Mouse (Mus musculus) hindbrain, embryonic 15.5 days (tissue): Measurements from ENCODE around the gene Slc39a11. TPM values are rescaled to one million over a fixed set of nuclear protein-coding genes. Genes with fewer than 3 reads are reported as not detected.
A peak's percentile ranks its signal among the peaks of the same experiment; 100 is the strongest.

Source experiments
- ATAC-seq: fragments of 200-750 bp; cut with Nextera tagmentation; 2 replicates; pipeline ENCODE4 v1.8.0; 2017; ENCODE audit warnings: low read depth, moderate number of reproducible peaks, moderate TSS enrichment; ENCODE audit not compliant: low FRiP score
- H3K27ac ChIP-seq: fragments of 300-500 bp; sonication (generic); replicated peaks from 2 replicates; pipeline ENCODE4 v1.5.1; 2015; ENCODE audit warnings: mild to moderate bottlenecking, inconsistent platforms
- H3K27me3 ChIP-seq: fragments of 300-500 bp; sonication (generic); 2 replicates; pipeline ENCODE4 v1.6.1; 2015; ENCODE audit warnings: control low read depth, inconsistent platforms
- H3K36me3 ChIP-seq: fragments of 300-500 bp; sonication (generic); 2 replicates; pipeline ENCODE4 v1.6.1; 2015; ENCODE audit warnings: control low read depth, inconsistent platforms
- H3K4me1 ChIP-seq: fragments of 300-500 bp; sonication (generic); replicated peaks from 2 replicates; pipeline ENCODE4 v1.6.1; 2015; ENCODE audit warnings: control low read depth, inconsistent platforms
- H3K4me2 ChIP-seq: fragments of 300-500 bp; sonication (generic); 2 replicates; pipeline ENCODE4 v1.6.1; 2015; ENCODE audit warnings: moderate library complexity, mild to moderate bottlenecking, inconsistent platforms
- H3K4me3 ChIP-seq: fragments of 300-500 bp; sonication (generic); 2 replicates; pipeline ENCODE4 v1.5.1; 2015; ENCODE audit warnings: mild to moderate bottlenecking, inconsistent platforms
- H3K9ac ChIP-seq: fragments of 300-500 bp; sonication (generic); 2 replicates; pipeline ENCODE4 v1.6.1; 2015; ENCODE audit warnings: inconsistent platforms
- H3K9me3 ChIP-seq: fragments of 300-500 bp; sonication (generic); 2 replicates; pipeline ENCODE4 v1.6.1; 2016; ENCODE audit warnings: control low read depth, inconsistent platforms
- WGBS: fragments of 180-500 bp; shearing (Covaris S2); methylation state at CpG from one replicate; pipeline ENCODE4 v1.1.7; 2015; 5-methylcytosine and 5-hydroxymethylcytosine counted together
- polyA plus RNA-seq: library from polyadenylated mRNA; unstranded; fragments of >200 nt; fragmentation: Nextera tagmentation; extraction: Ambion mirVana; gene quantifications from 2 replicates; pipeline ENCODE4 v1.2.1, GENCODE M21; 2015

The Slc39a11 gene
- polyA plus RNA-seq, 1 experiment from 2014 or later, result 34.2 TPM

DNA sequence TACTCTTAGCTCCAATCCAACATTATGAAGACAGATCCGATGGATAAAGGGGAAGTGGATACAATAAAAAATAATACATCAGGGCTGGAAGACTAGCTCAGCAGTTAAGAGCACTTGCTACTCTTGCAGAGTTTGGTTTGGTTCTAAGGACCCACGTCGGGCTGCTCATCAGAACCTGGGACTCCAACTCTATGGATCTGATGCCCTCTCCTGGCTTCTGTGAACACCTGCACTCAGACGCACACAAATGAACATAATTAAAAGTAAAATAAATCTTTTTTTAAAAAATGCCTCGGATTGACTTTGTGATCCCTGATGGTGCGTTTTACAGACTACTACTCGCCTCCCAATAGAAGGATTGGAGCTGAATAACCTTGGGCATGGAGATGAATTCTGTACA lies 19.2 kb downstream of the Slc39a11 start:
- Histone ChIP-seq H3K4me2 (no peak overlapping the region), H3K9me3 (no peaks in the 10 kb centered on the region), H3K4me1 (no peaks in the 10 kb centered on the region), H3K27me3 (no peaks in the 10 kb centered on the region), H3K36me3 (no peaks in the 10 kb centered on the region), H3K27ac (no peak overlapping the region), H3K9ac (no peak overlapping the region), H3K4me3 (no peak overlapping the region)
- WGBS, result 64% methylated on average over 7 of the region's 7 CpGs
- ATAC-seq, result no peak

DNA sequence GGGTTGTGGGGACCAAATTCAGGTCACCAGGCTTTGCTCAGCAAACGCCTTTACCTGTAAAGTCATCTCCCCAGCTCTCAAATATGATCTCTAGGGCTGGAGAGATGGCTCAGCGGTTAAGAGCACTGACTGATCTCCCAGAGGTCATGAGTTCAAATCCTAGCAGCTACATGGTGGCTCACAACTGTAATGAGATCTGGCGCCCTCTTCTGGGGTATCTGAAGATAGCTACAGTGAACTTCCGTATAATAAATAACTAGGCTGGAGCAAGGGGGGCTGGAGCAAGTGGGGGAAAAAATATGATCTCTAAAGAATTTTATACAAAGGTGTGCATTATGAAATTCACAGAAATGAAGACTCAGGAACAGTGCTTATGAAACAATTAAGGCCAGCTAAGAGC lies 22.1 kb downstream of the Slc39a11 start:
- 50% methylated on average over 4 of the region's 4 CpGs for WGBS
- Histone ChIP-seq H3K9me3 (no peaks in the 10 kb centered on the region), H3K9ac (no peak overlapping the region), H3K36me3 (peaks cover 7% of the 10 kb centered on the region; the same call in 1 of the 2 replicates), H3K4me2 (no peak overlapping the region), H3K27me3 (no peaks in the 10 kb centered on the region), H3K4me3 (no peak overlapping the region), H3K27ac (no peak overlapping the region), H3K4me1 (no peaks in the 10 kb centered on the region)
- no peak for ATAC-seq

DNA sequence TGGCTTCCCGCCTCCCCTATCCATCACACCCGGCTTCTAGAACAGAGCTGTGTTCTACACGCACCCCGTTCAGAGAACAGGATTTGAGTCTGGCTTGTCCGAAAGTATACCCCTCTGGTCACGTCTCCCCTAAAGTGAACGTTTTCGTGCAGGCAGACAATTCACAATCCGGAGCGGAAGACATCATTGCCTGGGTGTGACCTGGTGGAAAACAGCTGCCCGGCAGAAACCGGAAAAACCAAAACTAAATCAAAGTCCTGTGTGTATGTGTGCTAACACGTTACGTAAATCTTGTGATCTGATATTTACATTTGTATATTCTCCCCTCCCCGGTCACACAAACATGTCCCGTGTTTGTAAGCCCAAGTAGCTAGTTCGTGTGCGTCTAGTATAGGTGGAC lies 24.4 kb downstream of the Slc39a11 start:
- ATAC-seq, result no peak
- 94% methylated on average over 18 of the region's 18 CpGs for WGBS
- H3K9me3 ChIP-seq, result no peaks in the 10 kb centered on the region

DNA sequence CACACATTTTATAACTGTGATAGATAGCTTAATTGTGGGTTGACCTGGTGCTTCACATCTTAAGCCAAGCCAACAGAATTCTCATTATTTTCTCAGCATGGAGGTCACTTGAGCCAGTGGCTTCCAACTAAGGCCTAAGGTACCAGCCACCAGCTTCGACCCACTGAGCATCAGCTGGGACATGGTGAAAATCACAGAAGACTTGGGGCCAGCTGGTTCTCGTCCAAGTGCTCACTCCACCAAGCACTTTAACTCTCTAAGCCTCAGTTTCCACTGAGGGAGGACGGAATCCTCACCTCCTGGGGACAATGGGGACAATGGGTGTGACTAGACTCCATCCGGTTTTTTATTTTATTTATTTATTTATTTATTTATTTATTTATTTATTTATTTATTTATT lies 27.9 kb downstream of the Slc39a11 start:
- 80% methylated on average over 4 of the region's 4 CpGs for WGBS
- no peak for ATAC-seq
- Histone ChIP-seq H3K4me3 (no peak overlapping the region), H3K9ac (no peak overlapping the region), H3K4me1 (peaks cover 31% of the 10 kb centered on the region), H3K36me3 (peaks cover 7% of the 10 kb centered on the region; the same call in 1 of the 2 replicates), H3K27ac (no peak overlapping the region), H3K9me3 (no peaks in the 10 kb centered on the region), H3K4me2 (no peak overlapping the region), H3K27me3 (no peaks in the 10 kb centered on the region)

More for the DNA sequence above, 24.4 kb downstream of the Slc39a11 start:
- Histone ChIP-seq H3K36me3 (peaks cover 7% of the 10 kb centered on the region; the same call in 1 of the 2 replicates), H3K27me3 (no peaks in the 10 kb centered on the region), H3K4me1 (peaks cover 7% of the 10 kb centered on the region), H3K27ac (no peak overlapping the region), H3K9ac (no peak overlapping the region), H3K4me2 (no peak overlapping the region), H3K4me3 (no peak overlapping the region)

DNA sequence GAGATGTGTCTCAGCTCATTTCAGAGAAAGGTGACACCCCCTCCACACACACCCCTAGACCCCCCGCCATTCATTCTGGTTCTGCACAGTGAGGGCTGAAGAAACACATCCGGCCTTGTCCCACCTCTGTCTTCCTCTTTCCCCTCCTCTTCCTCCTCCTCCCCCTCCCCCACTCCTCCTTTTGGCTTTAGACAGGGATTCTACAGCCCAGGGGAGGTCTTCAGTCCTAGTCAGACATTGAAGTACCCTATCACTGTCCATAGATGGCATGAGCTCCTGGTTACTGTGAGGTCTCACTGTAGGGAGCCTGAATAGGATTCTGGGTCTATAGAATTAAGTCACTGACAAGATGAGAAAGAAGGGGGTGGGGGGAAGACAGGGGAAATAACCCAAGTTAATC lies 28.9 kb downstream of the Slc39a11 start:
- no peaks in the 10 kb centered on the region for H3K9me3 ChIP-seq
- H3K4me1 ChIP-seq, result peaks cover 31% of the 10 kb centered on the region
- 47% methylated on average over 2 of the region's 2 CpGs for WGBS
- H3K27me3 ChIP-seq, result no peaks in the 10 kb centered on the region
- H3K9ac ChIP-seq, result no peak overlapping the region
- H3K27ac ChIP-seq, result no peak overlapping the region
- H3K4me3 ChIP-seq, result peak overlapping the region; percentile 58
- peak overlapping the region; percentile 98 for H3K4me2 ChIP-seq
- no peak for ATAC-seq
- H3K36me3 ChIP-seq, result peaks cover 7% of the 10 kb centered on the region; the same call in 1 of the 2 replicates

DNA sequence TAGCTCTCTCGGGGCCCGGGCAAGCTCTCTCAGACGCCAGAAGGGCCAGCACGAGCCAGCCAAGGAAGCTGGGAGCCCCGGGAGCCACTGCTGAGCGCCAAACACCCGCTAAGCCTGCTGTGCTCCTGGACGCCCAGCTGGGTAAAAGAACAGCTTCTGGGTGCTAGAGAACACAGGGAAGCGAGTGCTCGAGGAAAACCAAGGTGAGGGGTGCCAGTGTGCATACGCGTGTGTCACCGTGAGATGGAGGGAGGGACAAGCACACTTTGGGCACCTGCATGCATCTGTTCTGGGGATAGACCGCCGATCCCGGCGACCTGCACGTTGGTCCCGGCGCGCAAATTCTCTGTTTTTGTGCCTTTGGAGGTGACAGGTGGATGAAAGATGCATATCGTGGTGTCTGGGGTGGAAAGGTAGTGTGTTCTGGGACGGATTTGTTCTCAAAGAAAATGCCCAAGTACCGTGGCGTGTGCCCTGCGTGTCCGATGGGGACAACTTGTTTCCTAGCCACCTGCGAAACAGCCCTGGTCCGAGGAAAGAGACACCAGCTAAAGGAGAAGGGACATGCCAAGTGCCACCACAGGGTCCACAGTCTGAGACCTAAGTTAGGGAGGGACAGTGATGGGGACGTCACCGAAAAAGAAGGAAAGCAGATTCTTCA lies 30.3 kb downstream of the Slc39a11 start:
- peak overlapping the region; percentile 64 for H3K9ac ChIP-seq
- no peaks in the 10 kb centered on the region for H3K27me3 ChIP-seq
- H3K9me3 ChIP-seq, result no peaks in the 10 kb centered on the region
- peak overlapping the region; percentile 58 for H3K4me3 ChIP-seq
- peak; percentile 13 for ATAC-seq
- 2% methylated on average over 31 of the region's 31 CpGs for WGBS
- peaks cover 31% of the 10 kb centered on the region for H3K4me1 ChIP-seq
- peak overlapping the region; percentile 42; the same call in 1 of the 2 replicates for H3K27ac ChIP-seq
- peak overlapping the region; percentile 98 for H3K4me2 ChIP-seq
- H3K36me3 ChIP-seq, result no peaks in the 10 kb centered on the region

DNA sequence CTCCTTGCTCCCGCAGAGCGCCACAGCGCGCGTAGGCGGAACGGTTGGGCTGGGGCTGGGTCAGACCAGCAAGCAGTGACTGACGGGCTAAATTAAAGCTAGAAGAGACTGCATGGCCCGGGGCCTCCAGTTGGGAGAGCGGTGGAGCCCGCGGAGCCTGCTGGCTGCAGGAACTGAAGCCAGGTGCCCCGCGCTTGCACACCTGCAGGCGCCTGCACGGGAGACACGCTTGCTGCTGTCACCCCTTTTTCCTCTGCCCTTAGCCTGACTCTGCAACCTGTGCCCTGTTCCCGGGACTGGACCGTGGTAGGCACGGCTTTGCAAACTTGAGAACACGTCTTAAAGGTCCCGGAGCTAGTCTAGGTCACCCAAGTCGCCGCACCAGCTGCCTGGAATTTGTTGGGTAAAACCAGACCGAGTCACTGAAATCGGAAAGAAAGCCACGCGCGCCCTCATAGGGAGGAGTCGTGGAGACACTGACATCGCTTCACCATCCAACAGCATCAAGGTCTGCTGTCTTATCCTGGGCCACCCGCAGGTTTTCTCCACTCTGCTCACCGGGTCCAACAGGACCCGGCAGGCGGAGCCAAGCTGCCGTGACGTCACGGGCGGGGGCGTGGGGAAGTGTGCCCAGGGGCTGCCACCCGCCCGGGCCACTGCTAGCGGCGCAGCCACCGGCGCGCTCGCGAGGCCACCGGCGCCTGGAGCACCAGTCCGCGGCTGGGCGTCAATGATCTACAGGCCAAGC lies 31.0 kb downstream of the Slc39a11 start, which contains the start of gene Sstr2:
Sstr2 (plus strand) TSS at position 671 of the 748 bp plus-strand sequence.
- Histone ChIP-seq H3K4me1 (peaks cover 31% of the 10 kb centered on the region), H3K9me3 (no peaks in the 10 kb centered on the region), H3K27me3 (no peaks in the 10 kb centered on the region), H3K4me3 (peak within 1 kb of the TSS; percentile 58), H3K4me2 (peak within 1 kb of the TSS; percentile 98), H3K27ac (peak within 1 kb of the TSS; percentile 42), H3K36me3 (no peaks in the 10 kb centered on the region), H3K9ac (peak within 1 kb of the TSS; percentile 64)
- peak; percentile 80 for ATAC-seq
- 0% methylated on average over 52 of the region's 54 CpGs for WGBS

DNA sequence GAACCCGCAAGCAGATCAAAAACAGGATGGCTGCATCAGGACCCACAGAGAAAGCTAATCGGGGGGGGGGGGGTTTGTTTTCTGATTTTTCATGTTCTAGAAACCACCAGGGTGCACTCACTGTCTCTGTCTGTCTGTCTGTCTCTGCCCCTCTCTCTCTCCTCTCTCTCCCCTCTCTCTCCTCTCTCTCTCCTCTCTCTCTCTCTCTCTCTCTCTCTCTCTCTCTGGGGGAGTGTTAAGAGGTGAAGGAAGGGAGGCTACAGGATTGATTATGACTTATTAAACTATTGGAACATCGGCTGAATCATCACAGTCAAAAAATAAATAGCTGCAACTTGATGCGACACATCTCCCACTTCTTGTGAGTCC lies 31.6 kb downstream of the Slc39a11 start:
- Histone ChIP-seq H3K27me3 (no peaks in the 10 kb centered on the region), H3K4me1 (peaks cover 31% of the 10 kb centered on the region), H3K4me3 (peak overlapping the region; percentile 58), H3K4me2 (peak overlapping the region; percentile 98), H3K36me3 (no peaks in the 10 kb centered on the region), H3K9ac (no peak overlapping the region), H3K27ac (no peak overlapping the region), H3K9me3 (no peaks in the 10 kb centered on the region)
- 19% methylated on average over 4 of the region's 4 CpGs for WGBS
- ATAC-seq, result no peak

DNA sequence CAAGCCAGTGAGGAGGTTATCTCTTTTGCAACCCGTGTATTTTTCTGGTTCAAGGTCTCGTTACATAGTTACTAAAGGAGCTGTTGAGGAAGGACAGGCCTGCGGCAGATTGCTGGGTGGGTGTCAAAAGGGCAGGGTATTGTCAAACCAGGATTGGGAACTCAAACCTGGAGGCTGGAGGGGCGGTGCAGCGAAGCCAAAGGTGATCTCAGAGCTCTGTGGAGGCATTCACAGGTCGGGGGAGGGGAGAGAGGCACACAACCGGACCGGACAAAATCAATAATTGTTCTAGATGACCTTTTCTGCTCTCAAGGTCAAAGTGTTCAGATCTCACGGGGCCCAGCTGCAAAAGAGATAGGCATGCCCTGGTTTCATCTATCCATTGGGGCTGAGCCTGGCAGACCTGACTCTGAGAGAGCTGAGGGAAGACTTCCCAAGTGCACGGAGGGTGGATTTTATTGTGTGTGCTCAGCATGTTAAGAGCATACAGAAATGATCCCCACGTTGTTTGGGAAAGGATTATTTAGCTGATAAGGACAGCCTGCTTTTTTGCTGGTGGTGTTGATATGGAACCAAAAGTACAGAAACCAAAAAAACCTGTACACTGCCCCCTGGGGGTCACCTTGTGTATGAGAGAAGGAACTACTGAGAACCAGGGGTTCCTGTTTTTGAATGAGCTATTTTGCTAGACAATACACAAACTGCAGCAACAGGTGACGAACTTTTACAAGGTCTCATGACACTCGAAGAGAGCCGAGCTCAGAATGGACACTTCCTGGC lies 32.6 kb downstream of the Slc39a11 start:
- no peaks in the 10 kb centered on the region for H3K36me3 ChIP-seq
- no peak overlapping the region for H3K27ac ChIP-seq
- H3K4me1 ChIP-seq, result peaks cover 32% of the 10 kb centered on the region
- H3K9me3 ChIP-seq, result no peaks in the 10 kb centered on the region
- WGBS, result 39% methylated on average over 14 of the region's 14 CpGs
- H3K27me3 ChIP-seq, result no peaks in the 10 kb centered on the region
- no peak for ATAC-seq
- no peak overlapping the region for H3K4me2 ChIP-seq
- no peak overlapping the region for H3K4me3 ChIP-seq
- no peak overlapping the region for H3K9ac ChIP-seq

DNA sequence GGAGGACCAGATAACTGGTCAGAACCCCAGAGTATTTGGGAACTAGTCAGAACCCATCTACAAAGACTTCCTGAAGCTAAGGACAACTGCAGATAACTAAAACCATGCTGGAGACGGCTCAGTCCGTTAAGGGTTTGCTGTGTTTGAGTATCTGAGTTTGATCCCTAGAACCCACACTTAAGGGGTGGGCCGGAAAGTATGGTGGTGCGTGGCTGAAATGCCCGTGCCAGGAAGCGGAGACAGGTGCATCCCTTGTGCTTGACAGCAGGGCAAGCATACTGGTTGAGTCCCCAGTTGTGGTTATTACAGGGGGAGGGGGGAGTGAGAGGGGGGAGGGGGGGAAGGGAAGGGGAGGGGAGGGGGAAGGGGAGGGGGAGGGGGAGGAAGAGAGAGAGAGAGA lies 35.4 kb downstream of the Slc39a11 start:
- 81% methylated on average over 6 of the region's 6 CpGs for WGBS
- Histone ChIP-seq H3K9ac (no peak overlapping the region), H3K4me3 (no peak overlapping the region), H3K36me3 (no peaks in the 10 kb centered on the region), H3K4me1 (peaks cover 24% of the 10 kb centered on the region), H3K4me2 (no peak overlapping the region), H3K27ac (no peak overlapping the region), H3K27me3 (no peaks in the 10 kb centered on the region), H3K9me3 (no peaks in the 10 kb centered on the region)
- ATAC-seq, result no peak

DNA sequence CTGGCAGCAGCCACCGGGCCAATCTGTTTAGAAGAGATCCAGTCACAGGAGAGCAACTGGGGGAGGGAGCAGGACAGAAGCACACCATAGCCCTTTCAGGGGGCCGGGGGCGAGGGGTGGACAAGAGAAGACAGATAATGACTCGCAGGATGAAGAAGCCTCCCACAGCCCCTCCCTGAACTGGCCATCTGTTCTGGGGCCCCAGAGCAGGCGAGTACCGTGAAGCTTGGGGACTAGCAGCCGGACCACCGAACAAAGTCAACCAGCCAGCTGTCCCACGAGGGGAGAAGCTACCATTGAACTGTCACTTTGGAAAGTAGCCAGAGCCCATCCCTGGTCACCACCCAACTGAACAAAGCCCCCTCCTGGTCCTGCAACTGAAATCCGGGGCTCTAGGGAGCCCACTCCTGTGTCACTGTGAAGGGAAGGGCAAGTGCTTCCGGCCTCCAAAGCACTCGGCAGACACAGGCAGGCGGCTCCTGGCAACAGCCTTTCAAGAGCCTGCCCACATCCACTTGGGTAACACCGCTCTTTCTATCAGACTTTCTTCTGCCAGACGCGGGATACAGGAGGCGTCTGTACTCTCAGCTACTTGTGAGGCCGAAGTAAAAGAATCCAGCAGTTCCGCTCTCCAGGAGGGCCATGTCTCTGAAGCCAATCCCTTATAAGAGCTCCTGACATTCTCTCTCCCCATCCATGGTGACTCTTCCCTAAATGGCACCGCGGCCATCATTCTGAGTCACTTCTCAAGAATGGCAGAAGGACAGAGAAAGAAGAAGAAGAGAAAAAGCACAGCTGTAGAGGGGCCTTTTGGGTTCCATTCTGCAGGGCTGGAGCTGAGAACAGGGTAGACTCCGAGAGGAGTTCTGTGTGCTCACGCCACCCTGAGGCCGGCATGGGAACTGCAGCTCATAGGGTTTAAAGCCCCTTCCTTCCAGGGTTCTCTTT lies 37.9 kb downstream of the Slc39a11 start:
- ATAC-seq, result peak; percentile 89
- no peaks in the 10 kb centered on the region for H3K27me3 ChIP-seq
- no peaks in the 10 kb centered on the region for H3K9me3 ChIP-seq
- H3K4me3 ChIP-seq, result no peak overlapping the region
- 11% methylated on average over 24 of the region's 24 CpGs for WGBS
- H3K27ac ChIP-seq, result peak overlapping the region; percentile 81
- H3K4me2 ChIP-seq, result peak overlapping the region; percentile 30
- H3K4me1 ChIP-seq, result peaks cover 9% of the 10 kb centered on the region
- no peaks in the 10 kb centered on the region for H3K36me3 ChIP-seq
- H3K9ac ChIP-seq, result 0 out of 2 replicates have a peak overlapping the region, but pooled peaks have one; percentile 16
